Mouse (Mus musculus) heart, postnatal 10 days (tissue): ENCODE results near the gene Gm49320. TPM values are rescaled to one million over a fixed set of nuclear protein-coding genes. Genes with fewer than 3 reads are reported as not detected.

Experiments
- DNase-seq, 2 experiments: peaks; one replicate each; pipeline ENCODE4 v3.0.0; 2021
- intact Hi-C: fragments of 180-260 bp; cut with DNase I; formaldehyde crosslinking; loops from one replicate; pipeline ENCODE4 v1.15.1; 2025
- total RNA-seq, 2 experiments: library from RNA; stranded (reverse); gene quantifications; 2 replicates each; pipeline ENCODE4 v1.2.3; 2021

Gene Gm49320
- total RNA-seq, 2 experiments from 2014 or later = 0.57 TPM; not detected in 1

GRCm38 (mm10) chr8:4222059-4222458 lies 16.6 kb upstream of the Gm49320 start:
- no peak for DNase-seq
- intact Hi-C loops = no loop called here

GRCm38 (mm10) chr8:4226323-4226722 lies 12.3 kb upstream of the Gm49320 start:
- no peak for DNase-seq
- intact Hi-C loops = no loop called here

GRCm38 (mm10) chr8:4226739-4227347 lies 11.8 kb upstream of the Gm49320 start, which contains the start of gene Lrrc8e:
Lrrc8e (plus strand) TSS chr8:4226827.
- DNase-seq = no peak
- intact Hi-C loops = no loop called here

DNA sequence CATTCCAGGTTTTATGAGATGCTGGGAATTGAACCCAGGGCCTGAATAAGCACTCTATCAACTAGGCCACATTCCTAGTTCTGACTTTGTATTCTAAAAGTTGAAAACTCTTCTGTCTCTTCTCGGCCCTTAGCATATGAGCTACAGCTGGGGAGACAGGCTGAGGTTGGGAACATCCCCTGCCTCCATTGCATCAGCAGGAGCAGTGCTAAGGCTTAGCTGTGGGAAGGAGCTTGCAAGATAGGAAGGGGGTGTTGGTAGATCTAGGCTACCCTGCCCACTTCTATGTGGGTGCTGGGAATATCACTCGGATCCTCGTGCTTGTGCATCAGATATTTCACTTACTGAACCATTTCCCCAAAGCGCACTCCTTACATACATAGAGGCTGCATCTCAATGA lies 10.7 kb upstream of the Gm49320 start:
- DNase-seq = no peak

DNA sequence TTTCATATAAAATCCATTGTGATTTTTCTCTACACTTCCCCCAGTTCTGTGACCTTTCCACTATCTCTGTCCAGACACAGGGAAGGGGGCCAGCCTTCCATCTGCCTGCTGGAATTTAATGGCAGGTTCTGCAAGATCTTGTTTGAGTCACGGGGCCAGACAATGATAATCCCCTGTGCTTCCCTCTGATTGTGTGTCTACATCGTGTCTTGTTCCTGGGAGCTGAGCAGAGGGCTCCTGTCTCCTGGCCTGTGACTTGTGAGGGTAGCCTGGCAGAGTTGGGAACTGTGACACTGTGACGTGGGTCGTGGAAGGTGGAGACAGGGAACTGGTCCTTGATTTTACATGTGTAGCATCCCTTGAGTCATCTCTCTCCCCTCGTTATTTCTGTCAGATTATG lies 8.9 kb upstream of the Gm49320 start:
- intact Hi-C loops = no loop called here
- DNase-seq = no peak

More for the DNA sequence above, 10.7 kb upstream of the Gm49320 start:
- intact Hi-C loops = no loop called here

DNA sequence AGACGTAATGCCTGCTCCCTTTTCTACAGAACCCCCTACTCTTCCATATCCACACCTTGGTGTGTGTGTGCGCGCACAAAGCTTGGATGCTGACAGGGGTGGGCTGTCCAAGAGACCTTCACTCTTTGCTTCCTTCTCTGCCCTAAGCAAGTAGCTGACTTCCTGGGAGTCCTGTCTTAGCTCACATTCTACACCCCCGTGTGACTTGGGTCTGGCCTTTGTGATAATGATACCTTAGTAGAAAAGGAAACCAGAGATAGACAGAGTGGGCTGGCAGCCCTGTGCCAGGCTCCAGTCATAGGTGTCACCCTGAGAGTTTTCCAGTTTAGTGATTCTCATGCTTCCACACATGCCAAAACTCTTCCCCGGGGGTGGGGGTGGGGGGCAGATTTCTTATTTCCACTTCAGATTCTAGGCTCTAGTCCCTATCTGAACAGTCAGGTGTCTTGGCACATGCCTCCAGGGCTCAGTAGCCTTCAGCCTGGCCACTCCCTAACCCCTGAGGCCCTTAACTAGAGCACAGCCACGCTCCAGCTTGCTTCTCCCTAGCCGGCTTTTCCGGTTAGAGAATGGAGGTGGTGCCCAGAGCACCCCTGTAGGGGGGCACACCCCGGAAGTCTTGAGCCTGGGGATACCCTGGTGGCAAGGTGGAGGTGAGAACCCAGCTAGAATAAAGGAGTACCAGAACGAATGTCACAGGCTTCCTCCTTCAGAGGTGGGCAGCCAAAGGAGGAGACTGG lies 7.9 kb upstream of the Gm49320 start:
- DNase-seq = peak in 1 of 2 experiments; percentile 10
- intact Hi-C loops = no loop called here

DNA sequence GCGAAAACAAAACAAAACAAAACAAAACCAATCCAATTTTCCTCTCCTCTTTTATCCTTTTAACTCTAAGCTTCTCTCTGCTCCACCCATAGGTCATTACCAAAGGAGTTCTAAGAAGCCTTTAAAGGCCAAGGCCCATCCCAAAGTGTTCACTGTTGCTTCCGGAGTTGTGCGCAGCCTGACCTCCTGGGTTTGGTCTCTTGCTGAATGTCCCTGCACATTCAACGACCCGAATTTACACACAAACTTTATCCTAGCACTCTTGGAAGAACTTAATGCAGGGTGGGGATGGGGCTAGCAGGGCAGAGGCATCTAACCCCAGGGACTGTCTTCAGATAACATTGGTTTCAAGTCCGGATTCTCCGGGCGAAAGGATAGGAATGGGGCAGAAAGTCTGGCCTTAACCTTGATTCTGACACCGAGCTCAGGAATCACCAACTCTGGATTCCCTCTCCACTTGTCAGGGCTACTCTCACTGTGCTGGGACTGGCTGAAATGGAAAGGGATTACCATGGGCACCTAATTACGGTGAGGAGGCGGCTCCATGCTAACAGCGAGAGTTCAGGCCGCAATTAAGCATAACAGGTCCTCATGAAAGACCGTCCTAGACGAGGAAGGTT lies 741 bp upstream of the Gm49320 start:
- intact Hi-C loops = loop anchor here (2.0 kb wide), 1 partner anchor 15 kb away; the partner anchor contains the start of gene Snapc2

GRCm38 (mm10) chr8:4239193-4239890 lies 677 bp downstream of the Gm49320 start:
- intact Hi-C loops = loop anchor here (2.0 kb wide), 1 partner anchor 13 kb away; the partner anchor contains the start of gene Snapc2
- no peak for DNase-seq

More for the DNA sequence above, 741 bp upstream of the Gm49320 start:
- DNase-seq = no peak

GRCm38 (mm10) chr8:4245061-4245460 lies 6.4 kb downstream of the Gm49320 start:
- DNase-seq = no peak

GRCm38 (mm10) chr8:4245737-4246136 lies 7.1 kb downstream of the Gm49320 start:
- no peak for DNase-seq
- intact Hi-C loops = no loop called here

More at GRCm38 (mm10) chr8:4245061-4245460, 6.4 kb downstream of the Gm49320 start:
- intact Hi-C loops = no loop called here

DNA sequence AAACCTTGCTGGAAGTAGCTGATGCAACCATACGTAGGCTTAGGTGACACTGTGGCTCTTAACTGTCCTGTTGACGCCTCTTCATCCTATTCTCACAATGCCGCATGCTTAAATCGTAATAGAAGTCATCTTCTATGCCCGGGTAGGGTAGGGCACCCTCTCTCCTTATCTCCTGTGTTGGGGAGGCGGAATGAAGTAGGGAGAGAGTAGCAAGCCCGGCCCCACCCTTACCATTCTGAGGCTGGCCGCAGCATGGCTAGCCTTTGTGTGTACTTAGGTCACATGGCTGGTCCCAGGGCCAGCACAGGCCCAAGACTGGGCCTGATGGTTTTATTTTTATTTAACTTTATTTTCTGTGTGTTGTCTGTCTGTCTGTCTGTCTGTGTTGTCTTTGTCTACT lies 8.6 kb downstream of the Gm49320 start:
- intact Hi-C loops = no loop called here
- no peak for DNase-seq

GRCm38 (mm10) chr8:4247951-4248540 lies 9.4 kb downstream of the Gm49320 start, which contains the start of gene Tgfbr3l:
Tgfbr3l (plus strand) TSS chr8:4248214.
- intact Hi-C loops = no loop called here
- no peak for DNase-seq

GRCm38 (mm10) chr8:4249213-4249612 lies 10.5 kb downstream of the Gm49320 start:
- intact Hi-C loops = no loop called here
- peak; percentile 63 for DNase-seq

DNA sequence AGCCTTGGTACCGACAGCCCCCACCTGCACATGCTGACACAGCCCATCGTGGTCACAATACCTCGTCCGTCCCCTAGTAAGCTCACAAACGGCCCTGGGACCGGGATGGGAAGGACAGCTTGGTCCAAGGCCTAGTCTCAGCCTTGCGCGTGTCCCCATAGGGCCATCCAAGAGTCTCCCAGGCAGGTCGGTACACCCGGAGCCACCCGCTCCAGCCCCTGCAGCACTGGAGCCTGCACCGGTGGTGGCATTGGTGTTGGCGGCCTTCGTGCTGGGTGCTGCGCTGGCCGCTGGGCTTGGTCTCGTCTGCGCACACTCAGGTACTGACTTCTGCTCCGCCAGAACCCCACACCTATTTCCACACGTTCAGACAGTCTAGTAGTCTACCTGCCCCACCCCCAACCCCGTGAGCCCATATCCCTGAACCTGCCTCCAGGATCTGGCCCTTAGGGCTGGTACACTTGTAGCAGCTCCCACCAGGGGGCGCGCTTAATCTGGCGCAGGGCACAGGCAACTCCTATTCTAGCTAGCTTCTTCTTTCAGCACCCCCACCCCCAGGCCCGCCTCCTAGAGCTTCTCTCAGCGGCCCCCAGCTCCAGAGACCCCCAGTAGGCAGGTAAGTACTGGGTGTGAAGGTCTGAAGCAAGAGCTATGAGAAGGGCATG lies 11.8 kb downstream of the Gm49320 start:
- DNase-seq = peak; percentile 84 to 92
- intact Hi-C loops = loop anchor here (5.0 to 10.0 kb wide), 4 partner anchors 122 to 626 kb away; partner anchors contain the start of genes Pcp2, Pet100 and Xab2

GRCm38 (mm10) chr8:4252116-4252760 lies 13.6 kb downstream of the Gm49320 start:
- intact Hi-C loops = loop anchor here (2.0 to 10.0 kb wide), 6 partner anchors 13 to 627 kb away; partner anchors contain the start of genes Gm49320, Map2k7, Pcp2 and Pet100
- DNase-seq = no peak

GRCm38 (mm10) chr8:4252934-4253841 lies 14.5 kb downstream of the Gm49320 start, which contains the start of gene Snapc2:
Snapc2 (plus strand) TSS chr8:4253080.
- intact Hi-C loops = loop anchor here (2.0 to 10.0 kb wide), 6 partner anchors 14 to 628 kb away; partner anchors contain the start of genes Gm49320, Map2k7, Pcp2 and Pet100

DNA sequence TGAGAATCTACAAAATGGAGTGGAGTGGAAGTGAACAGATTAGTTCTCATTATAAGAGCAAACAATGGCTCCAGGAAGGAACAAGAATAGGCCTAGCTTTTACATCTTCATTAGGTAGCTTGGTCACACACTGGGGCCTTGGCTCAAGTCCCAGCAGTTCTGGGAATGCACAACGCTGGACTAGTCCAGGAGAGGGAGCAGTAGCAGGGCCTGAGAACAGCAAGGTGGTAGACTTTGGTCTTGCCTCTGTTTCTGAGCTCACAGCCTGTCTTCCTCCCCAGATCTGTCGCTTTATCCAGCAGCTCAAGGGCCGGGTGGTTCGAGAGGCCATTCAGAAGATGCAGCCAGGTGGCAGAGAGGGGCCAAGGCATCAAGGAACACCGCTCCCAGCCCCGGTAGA lies 15.3 kb downstream of the Gm49320 start:
- intact Hi-C loops = loop anchor here (5.0 to 10.0 kb wide), 4 partner anchors 118 to 629 kb away; partner anchors contain the start of genes Pcp2, Pet100 and Xab2
- peak; percentile 71 to 77 for DNase-seq

More at GRCm38 (mm10) chr8:4252934-4253841, 14.5 kb downstream of the Gm49320 start, which contains the start of gene Snapc2:
- peak; percentile 97 to 98 for DNase-seq
